Mouse (Mus musculus) adrenal gland, postnatal 14 days (tissue): Measurements from ENCODE around the gene Myo1d. TPM values are rescaled to one million over a fixed set of nuclear protein-coding genes. Genes with fewer than 3 reads are reported as not detected.
A peak's percentile ranks its signal among the peaks of the same experiment; 100 is the strongest.
"Not testable (repeated sequence)": the region's sequence is repeated elsewhere in the genome, so short reads cannot be mapped to it uniquely, and the experiment has no call there.

Source experiments
- DNase-seq: peaks from one replicate; pipeline ENCODE4 v3.0.0; 2021; ENCODE audit warnings: mixed read lengths
- total RNA-seq: library from RNA; stranded (reverse); gene quantifications from 2 replicates; pipeline ENCODE4 v1.2.3, GENCODE M21; 2021

Myo1d gene
- total RNA-seq, 1 experiment from 2014 or later: 47.1 TPM

DNA sequence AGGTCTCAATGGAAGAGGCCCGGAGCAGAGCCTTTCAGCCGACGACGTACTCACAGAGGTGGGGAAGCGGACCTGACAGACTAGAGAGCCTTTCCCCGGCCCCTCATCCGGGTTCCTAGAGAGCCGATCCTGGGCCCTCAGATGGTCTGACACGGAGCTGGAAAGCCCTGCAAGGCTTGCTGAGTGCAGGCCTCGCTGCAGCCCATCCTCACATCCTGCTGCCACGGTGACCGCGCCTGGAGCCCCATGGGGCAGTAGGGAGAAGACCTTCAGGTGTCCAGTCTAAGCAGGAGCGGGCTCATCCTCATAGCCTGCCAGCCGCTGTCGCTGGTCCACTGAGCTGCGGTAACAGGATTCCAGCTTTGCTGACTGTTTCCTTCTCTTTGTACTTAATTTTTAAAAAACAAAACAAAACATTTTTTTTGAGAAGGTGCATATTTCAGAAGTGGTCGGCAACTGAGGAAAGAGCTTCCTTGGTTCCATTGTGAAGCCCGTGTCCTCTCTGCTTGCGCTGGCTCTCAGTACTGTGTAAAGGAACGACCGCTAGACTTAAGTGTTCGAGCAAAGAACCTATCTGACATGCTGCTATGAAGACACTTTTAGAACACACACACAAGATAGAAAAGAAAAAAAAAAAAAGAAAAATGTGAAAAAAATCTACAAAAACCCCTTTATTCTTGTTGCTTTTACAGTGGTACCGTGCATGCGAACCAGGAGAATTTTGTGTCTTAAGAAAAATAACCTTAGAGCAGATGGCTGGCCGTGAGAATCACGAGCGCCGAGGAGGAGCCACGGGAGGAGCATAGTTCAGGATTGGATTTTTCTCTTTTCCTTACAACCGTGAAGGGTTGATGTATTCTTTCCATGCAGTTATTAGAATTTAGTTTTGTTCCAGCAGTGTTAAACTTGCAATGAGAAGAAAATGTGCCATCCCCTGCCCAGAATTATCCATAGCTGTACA, 299.6 kb downstream of the Myo1d start:
- DNase-seq: no peak

DNA sequence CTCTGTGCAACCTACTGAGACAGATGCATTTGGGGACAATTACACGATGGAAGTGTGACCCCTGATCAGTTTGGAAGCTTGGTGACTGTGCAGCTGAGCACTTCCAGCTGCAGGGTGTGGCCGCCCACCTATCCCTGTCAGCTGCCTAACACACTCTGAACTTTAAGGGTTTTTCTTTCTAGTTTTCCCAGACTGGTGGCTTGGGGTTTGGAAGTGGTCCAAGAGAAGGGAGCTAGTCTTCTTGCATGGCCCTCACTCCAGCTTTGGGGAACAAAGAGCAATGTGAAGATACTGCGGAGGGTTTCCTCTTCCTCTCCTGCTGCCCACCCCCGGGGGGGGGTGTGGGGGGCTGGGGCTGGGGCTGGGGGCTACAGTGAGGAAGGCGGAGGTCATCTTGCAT, 300.4 kb downstream of the Myo1d start:
- no peak for DNase-seq

DNA sequence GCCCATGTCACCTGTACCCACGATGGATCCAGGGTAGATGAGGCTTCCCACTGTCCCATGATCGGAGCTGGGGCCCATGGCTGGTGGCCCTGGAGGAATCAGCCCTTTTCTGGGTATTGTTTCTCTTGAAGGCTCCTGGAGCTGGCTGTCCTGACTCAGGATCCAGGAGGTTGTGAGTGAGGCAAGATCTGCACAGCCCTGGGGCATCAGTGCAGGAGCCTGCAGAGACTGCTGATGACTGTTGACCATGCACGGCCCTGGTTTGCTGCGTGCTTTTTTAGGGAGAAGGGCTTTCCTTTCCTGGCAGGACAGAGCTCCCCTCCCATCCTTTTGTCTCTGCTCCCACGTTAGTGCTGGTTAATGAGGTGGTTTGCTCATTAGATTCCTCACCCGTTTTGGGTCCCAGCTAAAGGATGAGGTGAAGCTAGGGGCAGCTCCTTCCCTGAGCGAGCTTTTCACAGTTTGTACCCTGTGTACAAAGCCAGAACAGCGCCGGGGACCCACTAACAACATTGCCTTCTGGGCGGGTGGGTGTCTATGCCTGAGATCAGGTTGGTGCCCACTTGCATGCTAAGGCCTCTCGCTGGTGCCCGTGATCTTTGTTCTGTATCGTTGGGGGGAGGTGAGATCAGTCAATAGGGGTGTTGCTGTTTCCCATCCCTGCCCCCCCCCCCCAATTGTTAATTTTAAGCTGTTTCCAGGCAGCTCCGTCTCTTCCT, 301.0 kb downstream of the Myo1d start:
- no peak for DNase-seq

DNA sequence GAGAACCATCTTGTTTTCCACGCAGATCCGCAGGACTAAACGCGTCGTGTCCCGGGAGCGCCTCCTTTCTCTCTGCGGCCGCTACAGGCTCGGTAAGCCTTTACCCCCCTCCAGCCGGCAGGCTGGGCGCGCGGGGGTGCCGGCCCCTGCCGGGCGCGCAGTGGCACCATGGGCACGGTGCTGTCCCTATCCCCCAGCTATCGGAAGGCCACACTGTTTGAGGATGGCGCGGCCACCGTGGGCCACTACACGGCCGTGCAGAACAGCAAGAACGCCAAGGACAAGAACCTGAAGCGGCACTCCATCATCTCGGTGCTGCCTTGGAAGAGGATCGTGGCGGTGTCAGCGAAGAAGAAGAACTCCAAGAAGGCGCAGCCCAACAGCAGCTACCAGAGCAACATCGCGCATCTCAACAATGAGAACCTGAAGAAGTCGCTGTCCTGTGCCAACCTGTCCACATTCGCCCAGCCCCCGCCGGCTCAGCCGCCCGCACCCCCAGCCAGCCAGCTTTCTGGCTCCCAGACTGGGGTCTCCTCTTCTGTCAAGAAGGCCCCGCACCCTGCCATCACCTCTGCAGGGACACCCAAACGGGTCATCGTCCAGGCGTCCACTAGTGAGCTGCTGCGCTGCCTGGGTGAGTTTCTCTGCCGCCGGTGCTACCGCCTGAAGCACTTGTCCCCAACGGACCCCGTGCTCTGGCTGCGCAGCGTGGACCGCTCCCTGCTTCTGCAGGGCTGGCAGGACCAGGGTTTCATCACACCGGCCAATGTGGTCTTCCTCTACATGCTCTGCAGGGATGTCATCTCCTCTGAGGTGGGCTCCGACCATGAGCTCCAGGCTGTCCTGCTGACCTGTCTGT, 302.3 kb downstream of the Myo1d start:
- DNase-seq: peak; percentile 42

DNA sequence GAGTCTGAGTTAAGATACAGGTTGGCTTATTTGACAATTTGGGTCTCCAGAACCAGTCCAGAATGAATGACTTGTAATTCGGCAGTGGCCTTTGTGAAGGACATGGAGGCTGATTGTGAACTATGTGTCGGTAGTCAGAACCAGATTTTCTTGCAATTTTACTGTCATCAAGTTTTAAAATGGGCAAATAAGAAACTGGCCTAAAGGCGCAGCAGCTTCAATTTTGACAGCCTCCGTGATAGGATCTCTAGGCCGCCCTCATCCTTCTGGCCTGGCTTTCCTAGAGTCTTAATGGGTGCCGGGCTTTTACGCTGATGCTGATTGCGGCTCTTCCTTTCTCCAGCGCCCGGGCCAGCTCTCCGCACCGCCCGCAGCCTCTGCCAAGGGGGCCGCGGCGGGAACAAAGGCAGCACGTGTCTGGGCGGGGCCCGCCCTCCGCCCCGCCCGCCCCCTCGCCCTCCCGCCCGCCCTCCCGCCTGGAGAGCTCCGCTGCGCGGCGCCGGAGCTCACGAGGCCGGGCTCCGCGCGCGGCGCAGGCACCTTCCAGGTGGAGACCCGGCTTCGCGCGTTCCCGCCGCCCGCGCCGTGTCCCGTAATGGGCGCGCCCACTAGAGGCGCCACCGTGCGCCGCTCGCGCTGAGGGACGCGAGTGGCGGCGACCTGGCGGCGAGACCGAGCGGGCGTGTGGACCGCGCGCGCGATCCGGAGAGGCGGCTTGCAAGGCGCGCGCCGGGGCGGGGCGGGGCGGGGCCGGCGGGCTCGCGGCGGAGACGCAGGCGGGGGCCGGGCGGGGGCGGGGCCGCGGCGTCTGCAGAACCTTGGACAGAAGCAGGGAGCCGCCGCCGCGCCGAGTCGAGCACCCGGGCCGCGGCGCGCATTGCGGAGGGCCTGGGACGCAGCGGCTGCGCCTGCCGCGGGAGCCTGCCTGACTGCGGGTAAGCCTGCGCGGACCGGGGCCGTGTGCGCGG, 303.3 kb downstream of the Myo1d start, which contains the start of gene Cdk5r1:
TSS of gene Cdk5r1 (plus strand) at position 802 of the 968 bp plus-strand sequence.
- peak; percentile 92 for DNase-seq

DNA sequence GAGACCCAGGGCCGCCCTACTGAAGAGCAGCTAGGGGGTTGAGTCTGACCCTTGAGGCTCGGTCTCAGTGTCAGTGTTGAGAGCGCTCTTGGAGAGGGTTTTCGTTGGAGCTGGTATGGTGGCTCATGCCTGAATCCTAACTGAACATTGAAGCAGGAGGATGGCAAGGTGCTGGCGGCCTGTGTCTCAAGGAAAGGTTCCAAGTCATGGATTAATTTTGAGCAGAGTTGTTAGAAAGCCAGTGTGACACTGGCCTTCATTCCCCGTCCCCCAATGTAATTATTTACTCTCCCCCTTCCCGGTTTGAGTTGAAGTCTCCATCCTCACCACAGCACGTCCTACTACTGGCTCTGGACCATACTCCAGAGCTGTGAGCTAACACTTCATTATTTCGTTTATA, 304.3 kb downstream of the Myo1d start:
- no peak for DNase-seq

DNA sequence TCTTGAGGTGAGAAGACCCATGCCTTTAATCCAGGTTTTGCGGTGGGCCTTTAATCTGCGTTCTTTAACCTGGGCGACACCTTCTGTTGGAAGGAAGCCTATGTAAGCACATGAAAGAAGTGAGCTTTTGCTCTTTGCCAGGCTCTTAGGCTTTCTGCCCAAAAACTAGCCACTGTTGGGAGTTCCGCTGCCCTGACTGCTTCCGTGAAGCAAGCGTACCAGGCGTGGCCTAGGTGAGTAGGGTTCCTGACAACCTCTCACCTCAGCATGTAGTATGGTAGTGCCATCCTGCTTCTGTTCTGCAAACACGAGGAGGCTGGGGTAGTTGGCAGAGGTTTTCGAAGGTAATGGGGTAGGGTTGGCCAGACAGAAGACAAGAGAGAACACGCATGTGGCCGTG, 305.0 kb downstream of the Myo1d start:
- peak; percentile 40 for DNase-seq

DNA sequence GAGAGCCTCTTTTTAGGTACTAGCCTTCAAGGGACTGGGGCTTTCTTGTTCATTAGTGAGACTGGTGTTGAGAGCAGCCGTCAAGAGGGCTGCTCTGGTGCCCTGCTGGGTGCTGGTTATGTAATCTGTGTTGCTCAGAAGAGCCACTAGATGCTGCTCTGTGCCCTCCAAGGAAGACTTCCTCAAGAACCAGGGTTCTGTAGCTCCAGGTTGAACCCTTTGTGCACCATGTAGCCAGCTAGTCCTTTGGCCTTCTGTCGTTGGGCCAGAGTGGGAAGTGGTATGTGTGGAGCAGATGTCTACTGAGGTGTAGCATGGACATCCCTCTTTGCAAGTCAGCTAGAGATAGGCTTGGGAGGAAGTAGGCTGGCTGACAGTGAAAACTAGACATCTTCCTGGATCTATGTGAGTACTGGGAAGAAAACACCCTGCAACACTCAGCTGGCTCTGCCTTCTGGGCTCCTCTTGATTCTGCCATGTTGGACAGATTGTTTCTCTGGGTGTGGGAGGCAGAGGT, 305.6 kb downstream of the Myo1d start:
- no peak for DNase-seq

DNA sequence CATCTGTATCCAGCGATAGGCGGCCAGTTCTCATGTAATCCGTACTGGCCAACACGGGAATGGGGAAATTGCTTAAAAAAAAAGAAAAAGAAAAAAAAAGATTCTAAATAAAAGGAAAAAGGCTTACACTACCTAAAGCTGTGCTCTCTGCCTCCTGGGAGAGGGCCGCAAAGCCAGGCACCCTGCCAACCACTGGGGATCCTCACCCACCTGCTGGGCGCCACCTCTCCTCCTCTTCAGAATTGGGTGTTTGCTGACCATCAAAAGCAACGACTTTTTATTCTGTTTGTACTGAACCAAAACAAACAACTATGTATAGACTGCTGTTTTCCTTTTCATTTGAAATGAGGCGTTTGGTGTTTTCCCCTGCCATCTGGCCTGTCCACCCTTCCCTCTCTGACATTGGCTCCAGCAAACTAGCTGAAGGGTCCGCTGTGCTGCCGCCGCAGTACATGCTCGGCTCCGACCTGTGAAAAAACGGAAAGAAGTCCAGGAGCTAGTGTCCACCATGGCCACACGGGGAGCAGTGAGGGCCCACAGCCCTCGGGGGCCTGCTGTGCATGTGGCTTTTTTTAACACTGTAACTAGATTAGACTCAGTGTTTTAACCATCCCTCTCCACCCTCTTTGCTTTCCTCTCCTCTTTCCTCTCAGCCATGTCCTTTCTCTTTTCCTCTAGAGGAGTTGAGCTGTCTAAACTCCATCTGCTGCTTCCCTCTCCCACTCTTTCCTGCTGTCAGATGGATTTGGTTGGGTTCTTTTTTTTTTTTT, 307.8 kb downstream of the Myo1d start:
- DNase-seq: no peak

DNA sequence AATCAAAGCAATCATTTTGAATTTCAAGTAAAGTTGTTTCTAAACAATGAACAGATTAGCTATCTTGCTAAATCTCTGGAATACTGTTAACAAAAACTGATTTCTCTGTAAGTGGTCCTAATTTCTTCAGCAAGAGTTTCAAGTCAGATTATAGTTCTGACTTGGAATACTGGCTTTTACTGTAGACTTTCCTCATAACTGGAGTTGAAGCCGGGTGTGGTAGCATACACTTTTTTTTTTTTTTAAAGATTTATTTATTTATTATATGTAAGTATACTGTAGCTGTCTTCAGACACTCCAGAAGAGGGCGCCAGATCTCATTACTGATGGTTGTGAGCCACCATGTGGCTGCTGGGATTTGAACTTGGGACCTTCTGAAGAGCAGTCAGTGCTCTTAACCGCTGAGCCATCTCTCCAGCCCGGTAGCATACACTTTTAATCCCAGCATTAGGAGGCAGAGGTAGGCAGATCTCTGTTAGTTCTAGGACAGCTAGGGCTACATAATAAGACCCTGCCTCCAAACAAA, 316.2 kb downstream of the Myo1d start:
- DNase-seq: not testable (repeated sequence)

DNA sequence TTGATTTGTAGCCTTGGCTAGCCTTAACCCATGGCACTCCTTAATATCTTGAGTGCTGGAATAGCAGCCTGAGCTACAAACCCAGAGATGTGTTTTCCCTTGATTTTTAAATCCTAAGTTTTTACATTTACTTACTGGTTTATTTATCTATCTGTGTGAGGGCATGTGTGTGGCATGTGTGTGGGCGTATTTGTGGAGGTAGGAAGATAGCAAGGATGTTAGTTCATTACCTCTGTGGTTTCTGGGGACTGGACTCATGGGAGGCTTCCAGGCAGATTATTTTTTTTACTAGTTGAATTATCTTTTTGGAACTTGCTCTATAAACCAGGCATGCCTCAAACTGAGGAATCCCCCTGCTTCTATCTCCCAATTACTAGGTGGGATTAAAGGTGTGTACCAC, 326.6 kb downstream of the Myo1d start:
- no peak for DNase-seq

DNA sequence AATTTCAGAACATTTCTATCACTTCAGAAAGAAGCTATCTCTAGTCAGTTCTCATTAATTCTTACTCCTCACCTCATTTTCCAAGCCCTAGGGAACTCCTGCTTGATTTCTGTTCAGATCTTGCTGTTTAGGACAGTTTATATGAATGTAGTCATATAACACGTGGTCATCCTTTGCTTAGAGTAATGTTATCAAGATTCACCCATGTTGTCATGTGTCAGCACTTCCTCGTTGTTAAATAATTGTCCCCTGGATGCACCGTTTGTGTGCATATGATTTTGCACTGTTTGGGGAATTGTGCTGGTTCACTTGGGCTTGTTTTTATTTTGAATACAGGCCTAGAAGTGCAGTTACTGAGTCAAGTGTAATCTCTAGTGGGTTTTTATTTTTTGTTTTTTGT, 327.6 kb downstream of the Myo1d start:
- no peak for DNase-seq

DNA sequence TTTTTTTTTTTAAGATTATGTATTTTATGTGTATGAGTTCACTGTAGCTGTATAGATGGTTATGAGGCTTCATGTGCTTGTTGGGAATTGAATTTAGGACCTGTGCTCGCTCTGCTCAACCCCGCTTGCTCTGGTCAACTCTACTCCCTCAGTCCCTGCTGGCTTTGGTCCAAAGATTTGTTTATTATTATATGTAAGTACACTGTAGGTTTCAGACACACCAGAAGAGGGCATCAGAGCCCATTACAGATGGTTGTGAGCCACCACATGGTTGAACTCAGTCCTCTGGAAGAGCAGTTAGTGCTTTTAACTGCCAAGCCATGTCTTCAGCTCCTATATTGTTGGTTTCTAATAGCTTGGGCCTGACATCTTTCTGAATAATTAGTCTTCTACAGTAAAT, 330.0 kb downstream of the Myo1d start:
- DNase-seq: no peak

DNA sequence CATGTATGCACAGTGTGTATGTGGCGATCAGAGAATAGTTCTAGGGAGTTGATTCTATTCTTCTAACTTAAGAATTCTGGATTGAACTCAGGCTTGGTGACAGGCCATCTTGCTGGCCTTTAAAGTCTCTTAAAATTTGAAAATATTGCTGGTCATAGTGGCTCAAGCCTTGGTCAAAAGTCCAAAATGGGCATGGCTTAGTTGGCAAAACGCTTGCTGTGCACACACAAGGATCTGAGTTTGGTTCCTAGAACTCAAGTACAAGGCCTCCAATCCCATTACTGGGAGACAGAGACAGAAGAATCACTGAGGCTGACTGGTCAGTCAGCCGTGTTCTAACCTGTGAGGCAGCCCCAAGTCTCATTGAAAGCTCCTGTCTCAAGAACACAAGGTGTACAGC, 332.9 kb downstream of the Myo1d start:
- no peak for DNase-seq

Other genes starting within 250 kb of the Myo1d start
- gene Tmem98, start 30.1 kb upstream of the Myo1d start, total RNA-seq: 32.9 and 34.5 TPM in 2 replicates
- not detected in 2 replicates for gene Spaca3, start 78.3 kb upstream of the Myo1d start, total RNA-seq